Mouse (Mus musculus) ES-Bruce4 (cell line): ENCODE measurements around the gene Rpl9.

Source experiments
- CTCF ChIP-seq: IDR thresholded peaks from one replicate; pipeline ENCODE4 v1.8.1; 2011; ENCODE audit warnings: low read depth, low read length
- EP300 ChIP-seq: IDR thresholded peaks from 2 replicates; pipeline ENCODE4 v1.6.1; 2011; ENCODE audit warnings: low read depth, low read length; ENCODE audit not compliant: insufficient read depth
- POLR2A ChIP-seq: IDR thresholded peaks from one replicate; pipeline ENCODE4 v1.8.1; 2011; ENCODE audit warnings: low read length; ENCODE audit not compliant: insufficient read depth

DNA sequence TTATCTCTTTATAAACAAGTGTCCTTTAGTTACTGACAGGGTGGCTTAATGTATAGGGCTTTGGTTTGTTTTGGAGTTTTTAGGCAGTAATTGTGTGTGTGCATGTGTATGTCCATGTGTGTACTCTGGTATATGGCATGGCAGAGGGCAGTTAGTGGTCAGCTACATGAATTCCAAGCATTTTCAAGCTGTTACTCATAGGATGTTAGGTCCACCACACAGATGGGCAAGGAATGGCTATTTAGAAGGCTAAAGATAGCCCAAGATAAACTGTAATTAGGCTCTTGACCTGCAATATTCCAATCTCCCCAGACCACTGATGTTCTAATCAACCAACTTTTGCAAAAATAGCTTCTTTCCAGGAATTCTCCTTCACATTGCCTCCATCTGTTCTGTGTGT, 46.8 kb upstream of the Rpl9 start:
- no peak for TF ChIP-seq CTCF
- no peak for TF ChIP-seq EP300
- no peak for TF ChIP-seq POLR2A
